Mouse (Mus musculus): ENCODE data around the gene Tubb4b. TPM values are rescaled to one million over a fixed set of nuclear protein-coding genes. Genes with fewer than 3 reads are reported as not detected.

Tubb4b gene
- 704 and 709 TPM in 2 replicates for polyA plus RNA-seq (2015; fragmentation: Nextera tagmentation; extraction: Ambion mirVana)

- Histone ChIP-seq H3K9me3 (no peaks in the 10 kb centered on the region), H3K27me3 (no peaks in the 10 kb centered on the region), H3K4me2 (peak within 1 kb of the TSS; percentile 76), H3K36me3 (peaks cover 7% of the 10 kb centered on the region), H3K9ac (peak within 1 kb of the TSS; percentile 95), H3K4me1 (peaks cover 33% of the 10 kb centered on the region), H3K27ac (peak within 1 kb of the TSS; percentile 99), H3K4me3 (peak within 1 kb of the TSS; percentile 98)
- 0% methylated on average over 17 of the region's 17 CpGs for whole genome bisulfite sequencing
- ATAC-seq (ENCODE audit: borderline replicate concordance, extremely low read depth, low FRiP score, low TSS enrichment) = no peak
Observed at GRCm38 (mm10) chr2:25224492-25224765, at the start of gene Tubb4b. Gene Tubb4b, minus strand, starts transcription at chr2:25224702.

- 26% methylated on average over 16 of the region's 16 CpGs for WGBS
- H3K27me3 ChIP-seq = no peaks in the 10 kb centered on the region
- H3K4me1 ChIP-seq = peaks cover 27% of the 10 kb centered on the region
- peak overlapping the region; percentile 80 for H3K4me3 ChIP-seq
- no peak for ATAC-seq (ENCODE audit: borderline replicate concordance, extremely low read depth, low FRiP score, low TSS enrichment)
- no peaks in the 10 kb centered on the region for H3K9me3 ChIP-seq
- H3K36me3 ChIP-seq = peaks cover 61% of the 10 kb centered on the region
- peak overlapping the region; percentile 94 for H3K4me2 ChIP-seq
- H3K9ac ChIP-seq = peak overlapping the region; percentile 88
- H3K27ac ChIP-seq = no peak overlapping the region
Observed at GRCm38 (mm10) chr2:25273010-25273409, 48.5 kb upstream of the Tubb4b start.

- no peaks in the 10 kb centered on the region for H3K9me3 ChIP-seq
- peaks cover 56% of the 10 kb centered on the region for H3K36me3 ChIP-seq
- under 1% methylated on average over 29 of the region's 29 CpGs for WGBS
- H3K4me2 ChIP-seq = peak overlapping the region; percentile 94
- no peaks in the 10 kb centered on the region for H3K27me3 ChIP-seq
- peak overlapping the region; percentile 16; the same call in 1 of the 2 replicates for H3K27ac ChIP-seq
- peak overlapping the region; percentile 80 for H3K4me3 ChIP-seq
- peak; percentile 44 for ATAC-seq (ENCODE audit: borderline replicate concordance, extremely low read depth, low FRiP score, low TSS enrichment)
- H3K9ac ChIP-seq = peak overlapping the region; percentile 88
- peaks cover 27% of the 10 kb centered on the region for H3K4me1 ChIP-seq
Observed at GRCm38 (mm10) chr2:25272515-25272914, 48.0 kb upstream of the Tubb4b start.

- Histone ChIP-seq H3K4me3 (peak within 1 kb of the TSS; percentile 80), H3K4me2 (peak within 1 kb of the TSS; percentile 94), H3K4me1 (peaks cover 27% of the 10 kb centered on the region), H3K27ac (peak within 1 kb of the TSS; percentile 85), H3K36me3 (peaks cover 51% of the 10 kb centered on the region), H3K9ac (peak within 1 kb of the TSS; percentile 88), H3K9me3 (no peaks in the 10 kb centered on the region), H3K27me3 (no peaks in the 10 kb centered on the region)
- peak; percentile 96 for ATAC-seq (ENCODE audit: borderline replicate concordance, extremely low read depth, low FRiP score, low TSS enrichment)
- under 1% methylated on average over 55 of the region's 55 CpGs for WGBS
Observed at GRCm38 (mm10) chr2:25271827-25272511, 47.5 kb upstream of the Tubb4b start, which contains the start of the genes Ssna1 and Anapc2. Gene Ssna1, minus strand, starts transcription at chr2:25272438. Gene Anapc2, plus strand, starts transcription at chr2:25272478.

- H3K27ac ChIP-seq = no peak overlapping the region
- H3K4me3 ChIP-seq = no peak overlapping the region
- H3K36me3 ChIP-seq = peaks cover 16% of the 10 kb centered on the region
- H3K4me2 ChIP-seq = no peak overlapping the region
- ATAC-seq (ENCODE audit: borderline replicate concordance, extremely low read depth, low FRiP score, low TSS enrichment) = no peak
- H3K9me3 ChIP-seq = no peaks in the 10 kb centered on the region
- H3K27me3 ChIP-seq = peaks cover 13% of the 10 kb centered on the region
- 70% methylated on average over 4 of the region's 4 CpGs for WGBS
- peaks cover 48% of the 10 kb centered on the region for H3K4me1 ChIP-seq
- H3K9ac ChIP-seq = no peak overlapping the region
Observed at GRCm38 (mm10) chr2:25267746-25268309, 43.3 kb upstream of the Tubb4b start.

GRCm38 (mm10) chr2:25267241-25267640, 42.7 kb upstream of the Tubb4b start:
- no peak for ATAC-seq (ENCODE audit: borderline replicate concordance, extremely low read depth, low FRiP score, low TSS enrichment)
- Histone ChIP-seq H3K36me3 (peaks cover 16% of the 10 kb centered on the region), H3K9ac (no peak overlapping the region), H3K27ac (no peak overlapping the region), H3K4me2 (no peak overlapping the region), H3K4me3 (no peak overlapping the region), H3K27me3 (peaks cover 13% of the 10 kb centered on the region), H3K4me1 (peaks cover 48% of the 10 kb centered on the region), H3K9me3 (no peaks in the 10 kb centered on the region)

GRCm38 (mm10) chr2:25266720-25267119, 42.2 kb upstream of the Tubb4b start:
- Histone ChIP-seq H3K36me3 (peaks cover 16% of the 10 kb centered on the region), H3K4me2 (0 out of 2 replicates have a peak overlapping the region, but pooled peaks have one; percentile 12), H3K9me3 (no peaks in the 10 kb centered on the region), H3K4me1 (peaks cover 50% of the 10 kb centered on the region), H3K27me3 (peaks cover 13% of the 10 kb centered on the region), H3K27ac (no peak overlapping the region), H3K4me3 (no peak overlapping the region), H3K9ac (no peak overlapping the region)
- WGBS = 25% methylated on average over 2 of the region's 2 CpGs
- ATAC-seq (ENCODE audit: borderline replicate concordance, extremely low read depth, low FRiP score, low TSS enrichment) = no peak

- Histone ChIP-seq H3K4me3 (no peak overlapping the region), H3K9me3 (no peaks in the 10 kb centered on the region), H3K9ac (no peak overlapping the region), H3K4me1 (peaks cover 44% of the 10 kb centered on the region), H3K27me3 (peaks cover 13% of the 10 kb centered on the region), H3K27ac (no peak overlapping the region), H3K4me2 (peak overlapping the region; percentile 12; the same call in 1 of the 2 replicates), H3K36me3 (peaks cover 16% of the 10 kb centered on the region)
- 60% methylated on average over 6 of the region's 6 CpGs for WGBS
- no peak for ATAC-seq (ENCODE audit: borderline replicate concordance, extremely low read depth, low FRiP score, low TSS enrichment)
Observed at GRCm38 (mm10) chr2:25265897-25266656, 41.6 kb upstream of the Tubb4b start.

- no peak overlapping the region for H3K9ac ChIP-seq
- no peaks in the 10 kb centered on the region for H3K9me3 ChIP-seq
- H3K36me3 ChIP-seq = peaks cover 6% of the 10 kb centered on the region
- no peak overlapping the region for H3K4me3 ChIP-seq
- H3K4me1 ChIP-seq = peaks cover 39% of the 10 kb centered on the region
- H3K27me3 ChIP-seq = peaks cover 13% of the 10 kb centered on the region
- WGBS = 65% methylated on average over 3 of the region's 3 CpGs
- H3K4me2 ChIP-seq = peak overlapping the region; percentile 9; the same call in 1 of the 2 replicates
- no peak for ATAC-seq (ENCODE audit: borderline replicate concordance, extremely low read depth, low FRiP score, low TSS enrichment)
- H3K27ac ChIP-seq = no peak overlapping the region
Observed at GRCm38 (mm10) chr2:25264851-25265250, 40.3 kb upstream of the Tubb4b start.

- Histone ChIP-seq H3K4me1 (peaks cover 39% of the 10 kb centered on the region), H3K4me3 (0 out of 2 replicates have a peak overlapping the region, but pooled peaks have one; percentile 70), H3K9ac (no peak overlapping the region), H3K36me3 (peaks cover 2% of the 10 kb centered on the region; the same call in 1 of the 2 replicates), H3K27me3 (peaks cover 13% of the 10 kb centered on the region), H3K27ac (no peak overlapping the region), H3K9me3 (no peaks in the 10 kb centered on the region), H3K4me2 (peak overlapping the region; percentile 99; the same call in 1 of the 2 replicates)
- no peak for ATAC-seq (ENCODE audit: borderline replicate concordance, extremely low read depth, low FRiP score, low TSS enrichment)
- 69% methylated on average over 5 of the region's 5 CpGs for WGBS
Observed at GRCm38 (mm10) chr2:25264286-25264660, 39.8 kb upstream of the Tubb4b start.

- peaks cover 39% of the 10 kb centered on the region for H3K4me1 ChIP-seq
- H3K27me3 ChIP-seq = peaks cover 13% of the 10 kb centered on the region
- H3K4me3 ChIP-seq = peak overlapping the region; percentile 70
- H3K27ac ChIP-seq = no peak overlapping the region
- no peaks in the 10 kb centered on the region for H3K9me3 ChIP-seq
- no peaks in the 10 kb centered on the region for H3K36me3 ChIP-seq
- no peak for ATAC-seq (ENCODE audit: borderline replicate concordance, extremely low read depth, low FRiP score, low TSS enrichment)
- WGBS = 20% methylated on average over 12 of the region's 12 CpGs
- peak overlapping the region; percentile 60 for H3K9ac ChIP-seq
- peak overlapping the region; percentile 99 for H3K4me2 ChIP-seq
Observed at GRCm38 (mm10) chr2:25263623-25264285, 39.3 kb upstream of the Tubb4b start.
